Mouse (Mus musculus): ENCODE results near the gene Adat3. TPM values are rescaled to one million over a fixed set of nuclear protein-coding genes. Genes with fewer than 3 reads are reported as not detected.

The Adat3 gene
- total RNA-seq, 1 experiment, result 12.7 TPM

GRCm38 (mm10) chr10:80623457-80624191, 20.9 kb downstream of the Adat3 start:
- H3K36me3 ChIP-seq (ENCODE audit: control insufficient read depth, insufficient read depth, low read length, poor library complexity, severe bottlenecking), result peaks cover 15% of the 10 kb centered on the region; the same call in 1 of the 2 replicates
- H3K27ac ChIP-seq (ENCODE audit: insufficient read depth, low read depth, low read length, poor library complexity, severe bottlenecking), result peak overlapping the region; percentile 84
- H3K9ac ChIP-seq (ENCODE audit: insufficient read depth, low read depth, low read length, poor library complexity, severe bottlenecking), result peak overlapping the region; percentile 86
- in situ Hi-C loops (cut with MboI; ENCODE audit: low sequenced_read_pairs in 2 of 2, unreplicated experiment in 2 of 2), result no loop called here
- H3K4me1 ChIP-seq (ENCODE audit: control insufficient read depth in 2 of 2, insufficient read depth in 2 of 2, low read length in 2 of 2, poor library complexity in 1 of 2), result peaks cover 2 to 16% of the 10 kb centered on the region in 2 experiments; a peak in 2 of 4 replicates
- H3K4me3 ChIP-seq (ENCODE audit: insufficient read depth in 1 of 2, low read depth in 1 of 2, low read length in 2 of 2, poor library complexity in 1 of 2, severe bottlenecking in 1 of 2), result peak overlapping the region; percentile 83 to 86
- H3K9me3 ChIP-seq (ENCODE audit: control insufficient read depth, insufficient read depth, low read depth, low read length), result no peaks in the 10 kb centered on the region
- no peak for DNase-seq (ENCODE audit: low read depth, low spot score)
- TF ChIP-seq HCFC1 (IDR thresholded peaks at IDR 0.05; ENCODE audit: borderline replicate concordance, insufficient read depth, low read length) (no peak), MAFK (IDR thresholded peaks at IDR 0.05; ENCODE audit: insufficient read depth, low read depth, low read length) (no peak), CHD2 (IDR thresholded peaks at IDR 0.05; ENCODE audit: low read depth, low read length) (no peak), ZC3H11A (IDR thresholded peaks at IDR 0.05; ENCODE audit: borderline replicate concordance, low read depth, low read length) (no peak), ZNF384 (IDR thresholded peaks at IDR 0.05; ENCODE audit: low read depth, low read length) (no peak)

- Histone ChIP-seq H3K27ac (ENCODE audit: insufficient read depth, low read depth, low read length, poor library complexity, severe bottlenecking) (no peak overlapping the region), H3K4me1 (ENCODE audit: control insufficient read depth in 2 of 2, insufficient read depth in 2 of 2, low read length in 2 of 2, poor library complexity in 1 of 2) (peaks cover 0 to 10% of the 10 kb centered on the region in 2 experiments; a peak in 2 of 4 replicates), H3K36me3 (ENCODE audit: control insufficient read depth, insufficient read depth, low read length, poor library complexity, severe bottlenecking) (peaks cover 29% of the 10 kb centered on the region; the same call in 1 of the 2 replicates), H3K4me3 (ENCODE audit: insufficient read depth in 1 of 2, low read depth in 1 of 2, low read length in 2 of 2, poor library complexity in 1 of 2, severe bottlenecking in 1 of 2) (no peak overlapping the region), H3K9ac (ENCODE audit: insufficient read depth, low read depth, low read length, poor library complexity, severe bottlenecking) (no peak overlapping the region), H3K9me3 (ENCODE audit: control insufficient read depth, insufficient read depth, low read depth, low read length) (no peaks in the 10 kb centered on the region)
- in situ Hi-C loops (cut with MboI; ENCODE audit: low sequenced_read_pairs in 2 of 2, unreplicated experiment in 2 of 2), result no loop called here
- no peak for DNase-seq (ENCODE audit: low read depth, low spot score)
- no peak for TF ChIP-seq HCFC1 (IDR thresholded peaks at IDR 0.05; ENCODE audit: borderline replicate concordance, insufficient read depth, low read length)
- no peak for TF ChIP-seq MAFK (IDR thresholded peaks at IDR 0.05; ENCODE audit: insufficient read depth, low read depth, low read length)
- TF ChIP-seq CHD2 (IDR thresholded peaks at IDR 0.05; ENCODE audit: low read depth, low read length), result no peak
- TF ChIP-seq ZC3H11A (IDR thresholded peaks at IDR 0.05; ENCODE audit: borderline replicate concordance, low read depth, low read length), result no peak
- TF ChIP-seq ZNF384 (IDR thresholded peaks at IDR 0.05; ENCODE audit: low read depth, low read length), result no peak
Observed at GRCm38 (mm10) chr10:80625764-80626163, 23.1 kb downstream of the Adat3 start.

- in situ Hi-C loops (cut with MboI; ENCODE audit: low sequenced_read_pairs in 2 of 2, unreplicated experiment in 2 of 2), result no loop called here
- Histone ChIP-seq H3K4me1 (ENCODE audit: control insufficient read depth in 2 of 2, insufficient read depth in 2 of 2, low read length in 2 of 2, poor library complexity in 1 of 2) (peaks cover 0 to 6% of the 10 kb centered on the region in 2 experiments; a peak in 2 of 4 replicates), H3K36me3 (ENCODE audit: control insufficient read depth, insufficient read depth, low read length, poor library complexity, severe bottlenecking) (peaks cover 32% of the 10 kb centered on the region; the same call in 1 of the 2 replicates), H3K9ac (ENCODE audit: insufficient read depth, low read depth, low read length, poor library complexity, severe bottlenecking) (no peak overlapping the region), H3K27ac (ENCODE audit: insufficient read depth, low read depth, low read length, poor library complexity, severe bottlenecking) (no peak overlapping the region), H3K9me3 (ENCODE audit: control insufficient read depth, insufficient read depth, low read depth, low read length) (no peaks in the 10 kb centered on the region), H3K4me3 (ENCODE audit: insufficient read depth in 1 of 2, low read depth in 1 of 2, low read length in 2 of 2, poor library complexity in 1 of 2, severe bottlenecking in 1 of 2) (no peak overlapping the region)
- no peak for DNase-seq (ENCODE audit: low read depth, low spot score)
- TF ChIP-seq ZNF384 (IDR thresholded peaks at IDR 0.05; ENCODE audit: low read depth, low read length), result no peak
- TF ChIP-seq HCFC1 (IDR thresholded peaks at IDR 0.05; ENCODE audit: borderline replicate concordance, insufficient read depth, low read length), result no peak
Observed at GRCm38 (mm10) chr10:80627685-80628084, 25.0 kb downstream of the Adat3 start.

GRCm38 (mm10) chr10:80628925-80629324, 26.2 kb downstream of the Adat3 start:
- no peak overlapping the region for H3K27ac ChIP-seq (ENCODE audit: insufficient read depth, low read depth, low read length, poor library complexity, severe bottlenecking)
- DNase-seq (ENCODE audit: low read depth, low spot score), result no peak
- H3K36me3 ChIP-seq (ENCODE audit: control insufficient read depth, insufficient read depth, low read length, poor library complexity, severe bottlenecking), result peaks cover 37% of the 10 kb centered on the region; the same call in 1 of the 2 replicates
- H3K4me3 ChIP-seq (ENCODE audit: insufficient read depth in 1 of 2, low read depth in 1 of 2, low read length in 2 of 2, poor library complexity in 1 of 2, severe bottlenecking in 1 of 2), result no peak overlapping the region
- peaks cover 0 to 5% of the 10 kb centered on the region in 2 experiments; a peak in 2 of 4 replicates for H3K4me1 ChIP-seq (ENCODE audit: control insufficient read depth in 2 of 2, insufficient read depth in 2 of 2, low read length in 2 of 2, poor library complexity in 1 of 2)
- no peak overlapping the region for H3K9ac ChIP-seq (ENCODE audit: insufficient read depth, low read depth, low read length, poor library complexity, severe bottlenecking)
- in situ Hi-C loops (cut with MboI; ENCODE audit: low sequenced_read_pairs in 2 of 2, unreplicated experiment in 2 of 2), result no loop called here
- no peak for TF ChIP-seq ZNF384 (IDR thresholded peaks at IDR 0.05; ENCODE audit: low read depth, low read length)
- TF ChIP-seq MAFK (IDR thresholded peaks at IDR 0.05; ENCODE audit: insufficient read depth, low read depth, low read length), result no peak
- TF ChIP-seq ZC3H11A (IDR thresholded peaks at IDR 0.05; ENCODE audit: borderline replicate concordance, low read depth, low read length), result no peak
- TF ChIP-seq HCFC1 (IDR thresholded peaks at IDR 0.05; ENCODE audit: borderline replicate concordance, insufficient read depth, low read length), result no peak
- no peak for TF ChIP-seq CHD2 (IDR thresholded peaks at IDR 0.05; ENCODE audit: low read depth, low read length)
- no peaks in the 10 kb centered on the region for H3K9me3 ChIP-seq (ENCODE audit: control insufficient read depth, insufficient read depth, low read depth, low read length)

Data from ES-E14 (cell line).